Mouse (Mus musculus): ENCODE measurements at regions not wholly inside any gene's neighbourhood (a gene's known extent, or its start where the extent isn't known, plus 50 kb on each side); places are given as distances from the start of the nearest gene placed in this dataset.

DNA sequence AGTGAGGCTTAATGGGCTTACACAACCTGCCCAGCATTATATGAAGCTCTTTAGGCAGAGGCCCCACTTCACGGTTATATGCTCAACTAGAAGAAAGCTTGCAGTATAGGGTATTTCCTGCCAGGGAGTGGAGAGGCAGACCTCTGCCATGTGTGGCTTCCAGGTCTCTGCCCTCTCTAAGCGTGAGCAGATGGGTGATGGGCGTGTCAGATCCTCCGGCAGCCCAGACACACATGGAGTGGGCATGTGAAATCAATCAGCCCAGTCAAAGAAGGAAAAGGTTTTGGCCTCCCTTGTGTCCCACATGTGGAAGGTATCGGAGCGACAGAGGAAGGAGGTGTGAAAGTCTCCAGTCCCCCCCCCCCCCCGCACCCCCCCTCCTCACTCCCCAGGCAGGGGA lies 102.3 kb upstream of the Runx1 start:
- H3K36me3 ChIP-seq (ENCODE audit: control insufficient read depth, insufficient read depth, low read length): no peaks in the 10 kb centered on the region
- no peak for ATAC-seq (ENCODE audit: insufficient number of reproducible peaks, insufficient read depth, low FRiP score, low read depth)
- H3K27me3 ChIP-seq (ENCODE audit: control insufficient read depth, insufficient read depth, low read length): no peaks in the 10 kb centered on the region
- H3K9me3 ChIP-seq (ENCODE audit: control insufficient read depth, low read depth, low read length): no peaks in the 10 kb centered on the region
- H3K9ac ChIP-seq (replicated peaks; ENCODE audit: low read depth, low read length): no peak overlapping the region
- no peak overlapping the region for H3K4me2 ChIP-seq (replicated peaks; ENCODE audit: low read depth, low read length)
- H3K27ac ChIP-seq (ENCODE audit: low read length): no peak overlapping the region
- 45% methylated on average over 7 of the region's 7 CpGs for WGBS
- H3K4me3 ChIP-seq (ENCODE audit: low read depth, low read length): no peak overlapping the region
- H3K4me1 ChIP-seq (ENCODE audit: control insufficient read depth, insufficient read depth, low read length): no peaks in the 10 kb centered on the region

DNA sequence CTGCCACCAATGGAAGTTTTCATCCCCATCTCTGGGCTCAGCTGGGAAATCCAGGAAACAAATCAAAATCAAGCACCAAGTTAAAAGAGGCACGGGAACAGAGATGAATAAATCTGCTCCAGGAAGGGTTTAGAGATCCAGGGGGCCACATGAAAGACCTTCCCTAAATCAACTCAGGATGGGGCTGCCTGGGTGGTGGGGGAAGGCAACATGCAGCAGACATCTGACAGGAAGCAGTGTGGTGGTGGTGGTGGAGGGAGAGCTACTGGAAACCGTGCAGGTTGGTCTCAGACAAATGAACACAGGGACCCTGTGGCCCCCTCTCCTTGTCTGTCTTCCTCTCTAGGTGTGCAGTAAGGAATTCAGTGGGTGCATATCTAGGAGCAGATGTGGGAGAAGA lies 101.7 kb upstream of the Runx1 start:
- Histone ChIP-seq H3K4me2 (replicated peaks; ENCODE audit: low read depth, low read length) (no peak overlapping the region), H3K9me3 (ENCODE audit: control insufficient read depth, low read depth, low read length) (no peaks in the 10 kb centered on the region), H3K27me3 (ENCODE audit: control insufficient read depth, insufficient read depth, low read length) (no peaks in the 10 kb centered on the region), H3K4me3 (ENCODE audit: low read depth, low read length) (no peak overlapping the region), H3K9ac (replicated peaks; ENCODE audit: low read depth, low read length) (no peak overlapping the region), H3K4me1 (ENCODE audit: control insufficient read depth, insufficient read depth, low read length) (no peaks in the 10 kb centered on the region), H3K27ac (ENCODE audit: low read length) (no peak overlapping the region), H3K36me3 (ENCODE audit: control insufficient read depth, insufficient read depth, low read length) (no peaks in the 10 kb centered on the region)
- WGBS: 30% methylated on average over 2 of the region's 2 CpGs
- ATAC-seq (ENCODE audit: insufficient number of reproducible peaks, insufficient read depth, low FRiP score, low read depth): no peak

DNA sequence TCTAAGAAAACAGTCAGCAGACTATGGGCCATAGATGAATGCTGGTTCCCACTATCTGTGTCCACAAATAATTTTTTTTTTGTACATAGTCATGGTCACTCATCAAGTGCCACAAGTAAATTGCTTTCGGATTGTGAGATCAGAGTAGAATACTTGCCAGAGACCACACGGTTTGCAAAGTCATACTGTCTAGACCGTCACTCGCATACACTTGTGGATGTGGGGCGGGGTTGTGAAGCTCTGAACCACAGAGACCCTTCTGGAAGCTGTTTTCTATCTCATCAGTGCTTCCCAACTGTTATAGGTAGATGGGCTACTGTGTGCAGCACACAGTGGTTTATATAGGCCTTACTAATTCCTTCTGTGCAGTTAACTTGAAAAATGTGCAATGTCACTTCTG lies 100.9 kb upstream of the Runx1 start:
- H3K4me2 ChIP-seq (replicated peaks; ENCODE audit: low read depth, low read length): no peak overlapping the region
- no peaks in the 10 kb centered on the region for H3K36me3 ChIP-seq (ENCODE audit: control insufficient read depth, insufficient read depth, low read length)
- no peak overlapping the region for H3K4me3 ChIP-seq (ENCODE audit: low read depth, low read length)
- H3K9ac ChIP-seq (replicated peaks; ENCODE audit: low read depth, low read length): no peak overlapping the region
- WGBS: 86% methylated on average over 5 of the region's 5 CpGs
- H3K27me3 ChIP-seq (ENCODE audit: control insufficient read depth, insufficient read depth, low read length): no peaks in the 10 kb centered on the region
- ATAC-seq (ENCODE audit: insufficient number of reproducible peaks, insufficient read depth, low FRiP score, low read depth): no peak
- H3K9me3 ChIP-seq (ENCODE audit: control insufficient read depth, low read depth, low read length): no peaks in the 10 kb centered on the region
- H3K27ac ChIP-seq (ENCODE audit: low read length): no peak overlapping the region
- no peaks in the 10 kb centered on the region for H3K4me1 ChIP-seq (ENCODE audit: control insufficient read depth, insufficient read depth, low read length)

DNA sequence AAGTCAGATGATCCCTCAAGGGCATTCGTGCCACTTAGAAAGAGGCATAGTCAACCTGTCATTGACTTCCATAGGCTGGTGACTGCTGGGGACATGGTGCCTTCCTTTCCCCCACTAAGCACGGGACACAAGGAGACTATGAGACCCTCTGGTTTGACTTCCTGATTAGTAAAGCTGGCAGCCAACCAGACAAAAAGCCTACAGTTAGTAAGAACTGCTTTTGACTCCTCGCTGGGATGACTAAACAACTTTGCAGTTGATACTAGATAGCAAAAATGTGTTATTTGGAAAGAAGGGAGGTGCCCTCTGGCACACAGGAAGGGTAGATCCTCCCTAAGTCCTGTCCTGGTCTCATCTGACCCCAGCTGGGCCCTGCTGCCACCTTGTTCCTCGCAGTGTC lies 95.0 kb upstream of the Runx1 start:
- no peak overlapping the region for H3K9ac ChIP-seq (replicated peaks; ENCODE audit: low read depth, low read length)
- H3K36me3 ChIP-seq (ENCODE audit: control insufficient read depth, insufficient read depth, low read length): no peaks in the 10 kb centered on the region
- no peak overlapping the region for H3K4me2 ChIP-seq (replicated peaks; ENCODE audit: low read depth, low read length)
- WGBS: 81% methylated on average over 4 of the region's 4 CpGs
- H3K9me3 ChIP-seq (ENCODE audit: control insufficient read depth, low read depth, low read length): no peaks in the 10 kb centered on the region
- H3K27me3 ChIP-seq (ENCODE audit: control insufficient read depth, insufficient read depth, low read length): no peaks in the 10 kb centered on the region
- H3K4me3 ChIP-seq (ENCODE audit: low read depth, low read length): no peak overlapping the region
- H3K4me1 ChIP-seq (ENCODE audit: control insufficient read depth, insufficient read depth, low read length): no peaks in the 10 kb centered on the region
- no peak overlapping the region for H3K27ac ChIP-seq (ENCODE audit: low read length)
- ATAC-seq (ENCODE audit: insufficient number of reproducible peaks, insufficient read depth, low FRiP score, low read depth): no peak

DNA sequence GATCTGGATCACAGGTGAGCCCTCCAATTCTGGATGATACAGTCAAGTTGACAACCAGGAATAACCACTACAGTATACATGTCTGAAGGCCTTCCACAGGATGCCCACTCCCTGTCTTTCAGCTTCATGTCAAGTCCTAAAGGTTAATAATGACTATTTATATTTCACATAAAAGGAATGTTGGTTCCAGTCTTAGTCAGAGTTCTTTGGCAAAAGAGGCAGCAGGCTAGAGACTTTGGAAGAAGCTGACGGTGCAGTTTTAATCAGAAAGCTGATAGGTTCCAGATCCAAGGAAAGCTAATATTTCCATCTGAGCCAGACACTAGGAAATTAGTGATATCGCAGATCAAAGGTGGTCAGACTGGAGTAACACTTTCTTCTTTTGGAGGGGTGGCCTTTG lies 91.4 kb upstream of the Runx1 start:
- 72% methylated on average over 2 of the region's 2 CpGs for WGBS
- Histone ChIP-seq H3K9me3 (ENCODE audit: control insufficient read depth, low read depth, low read length) (no peaks in the 10 kb centered on the region), H3K4me1 (ENCODE audit: control insufficient read depth, insufficient read depth, low read length) (no peaks in the 10 kb centered on the region), H3K4me2 (replicated peaks; ENCODE audit: low read depth, low read length) (no peak overlapping the region), H3K4me3 (ENCODE audit: low read depth, low read length) (no peak overlapping the region), H3K27ac (ENCODE audit: low read length) (no peak overlapping the region), H3K9ac (replicated peaks; ENCODE audit: low read depth, low read length) (no peak overlapping the region), H3K36me3 (ENCODE audit: control insufficient read depth, insufficient read depth, low read length) (no peaks in the 10 kb centered on the region), H3K27me3 (ENCODE audit: control insufficient read depth, insufficient read depth, low read length) (no peaks in the 10 kb centered on the region)
- no peak for ATAC-seq (ENCODE audit: insufficient number of reproducible peaks, insufficient read depth, low FRiP score, low read depth)

DNA sequence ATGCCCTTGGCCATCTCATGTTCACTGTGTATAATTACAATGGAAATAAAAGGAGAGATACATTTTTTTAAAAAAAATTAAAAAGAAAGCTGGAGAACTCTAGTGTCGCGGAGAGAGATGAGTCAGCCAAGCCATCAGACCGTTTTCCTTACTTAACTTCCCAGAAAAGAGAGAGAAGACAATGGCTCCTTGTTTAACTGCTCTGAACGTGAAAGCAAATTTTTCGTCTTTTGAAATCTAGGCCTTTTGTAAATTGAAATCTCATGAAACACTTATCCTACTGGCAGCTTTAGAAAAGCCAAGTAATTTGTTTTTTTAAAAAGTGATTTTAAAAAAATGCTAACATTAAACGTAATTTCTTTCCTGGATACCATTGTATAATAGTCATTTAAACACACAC lies 89.7 kb upstream of the Runx1 start:
- Histone ChIP-seq H3K4me1 (ENCODE audit: control insufficient read depth, insufficient read depth, low read length) (no peaks in the 10 kb centered on the region), H3K4me2 (replicated peaks; ENCODE audit: low read depth, low read length) (no peak overlapping the region), H3K9ac (replicated peaks; ENCODE audit: low read depth, low read length) (no peak overlapping the region), H3K27ac (ENCODE audit: low read length) (no peak overlapping the region), H3K9me3 (ENCODE audit: control insufficient read depth, low read depth, low read length) (no peaks in the 10 kb centered on the region), H3K36me3 (ENCODE audit: control insufficient read depth, insufficient read depth, low read length) (no peaks in the 10 kb centered on the region), H3K4me3 (ENCODE audit: low read depth, low read length) (no peak overlapping the region), H3K27me3 (ENCODE audit: control insufficient read depth, insufficient read depth, low read length) (no peaks in the 10 kb centered on the region)
- WGBS: 62% methylated on average over 6 of the region's 6 CpGs
- ATAC-seq (ENCODE audit: insufficient number of reproducible peaks, insufficient read depth, low FRiP score, low read depth): no peak

DNA sequence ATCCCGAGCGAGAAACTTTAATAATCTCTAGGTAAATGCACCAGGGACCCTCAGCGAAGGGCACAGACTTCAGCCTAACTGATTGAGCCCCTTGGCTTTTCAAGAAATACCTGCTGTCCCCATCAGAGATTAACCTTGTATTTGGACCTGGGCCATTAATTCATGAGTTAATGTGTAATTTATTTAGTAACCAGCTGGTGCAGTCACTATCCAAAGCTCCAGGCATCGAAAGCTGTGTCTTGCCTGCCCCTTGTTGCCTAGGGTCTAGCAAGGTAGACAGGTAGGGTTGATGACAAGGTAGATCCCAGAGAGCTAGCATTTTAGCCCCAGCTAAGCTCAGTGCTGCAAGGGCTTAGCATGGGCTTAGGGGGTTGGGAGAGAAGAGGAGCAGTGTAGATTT lies 80.9 kb upstream of the Runx1 start:
- Histone ChIP-seq H3K9me3 (ENCODE audit: control insufficient read depth, low read depth, low read length) (no peaks in the 10 kb centered on the region), H3K4me1 (ENCODE audit: control insufficient read depth, insufficient read depth, low read length) (no peaks in the 10 kb centered on the region), H3K27me3 (ENCODE audit: control insufficient read depth, insufficient read depth, low read length) (no peaks in the 10 kb centered on the region), H3K4me3 (ENCODE audit: low read depth, low read length) (no peak overlapping the region), H3K4me2 (replicated peaks; ENCODE audit: low read depth, low read length) (no peak overlapping the region), H3K36me3 (ENCODE audit: control insufficient read depth, insufficient read depth, low read length) (no peaks in the 10 kb centered on the region), H3K27ac (ENCODE audit: low read length) (no peak overlapping the region), H3K9ac (replicated peaks; ENCODE audit: low read depth, low read length) (no peak overlapping the region)
- 79% methylated on average over 4 of the region's 4 CpGs for WGBS
- no peak for ATAC-seq (ENCODE audit: insufficient number of reproducible peaks, insufficient read depth, low FRiP score, low read depth)

DNA sequence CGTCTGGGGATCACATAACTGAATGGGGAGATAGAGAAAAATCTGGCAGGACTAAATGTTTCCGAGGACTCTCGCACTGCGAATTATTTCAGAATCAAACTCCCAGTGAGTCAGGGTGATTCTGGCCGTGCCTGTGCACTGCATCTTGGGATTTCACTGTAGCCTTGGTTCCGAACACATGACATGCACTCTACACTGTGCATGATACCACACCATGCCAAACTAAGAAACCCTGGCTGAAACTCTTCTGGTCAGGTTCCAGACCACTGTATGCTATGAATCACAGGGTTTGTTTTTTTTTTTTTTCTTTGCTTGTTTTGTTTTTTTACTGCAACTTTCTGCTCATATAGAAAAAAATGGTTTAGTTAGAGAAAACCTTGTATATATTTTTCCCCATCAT lies 79.7 kb upstream of the Runx1 start:
- H3K4me2 ChIP-seq (replicated peaks; ENCODE audit: low read depth, low read length): no peak overlapping the region
- H3K4me3 ChIP-seq (ENCODE audit: low read depth, low read length): no peak overlapping the region
- no peaks in the 10 kb centered on the region for H3K36me3 ChIP-seq (ENCODE audit: control insufficient read depth, insufficient read depth, low read length)
- no peaks in the 10 kb centered on the region for H3K27me3 ChIP-seq (ENCODE audit: control insufficient read depth, insufficient read depth, low read length)
- 90% methylated on average over 6 of the region's 6 CpGs for WGBS
- no peaks in the 10 kb centered on the region for H3K9me3 ChIP-seq (ENCODE audit: control insufficient read depth, low read depth, low read length)
- H3K4me1 ChIP-seq (ENCODE audit: control insufficient read depth, insufficient read depth, low read length): no peaks in the 10 kb centered on the region
- H3K9ac ChIP-seq (replicated peaks; ENCODE audit: low read depth, low read length): no peak overlapping the region
- H3K27ac ChIP-seq (ENCODE audit: low read length): no peak overlapping the region
- ATAC-seq (ENCODE audit: insufficient number of reproducible peaks, insufficient read depth, low FRiP score, low read depth): no peak

DNA sequence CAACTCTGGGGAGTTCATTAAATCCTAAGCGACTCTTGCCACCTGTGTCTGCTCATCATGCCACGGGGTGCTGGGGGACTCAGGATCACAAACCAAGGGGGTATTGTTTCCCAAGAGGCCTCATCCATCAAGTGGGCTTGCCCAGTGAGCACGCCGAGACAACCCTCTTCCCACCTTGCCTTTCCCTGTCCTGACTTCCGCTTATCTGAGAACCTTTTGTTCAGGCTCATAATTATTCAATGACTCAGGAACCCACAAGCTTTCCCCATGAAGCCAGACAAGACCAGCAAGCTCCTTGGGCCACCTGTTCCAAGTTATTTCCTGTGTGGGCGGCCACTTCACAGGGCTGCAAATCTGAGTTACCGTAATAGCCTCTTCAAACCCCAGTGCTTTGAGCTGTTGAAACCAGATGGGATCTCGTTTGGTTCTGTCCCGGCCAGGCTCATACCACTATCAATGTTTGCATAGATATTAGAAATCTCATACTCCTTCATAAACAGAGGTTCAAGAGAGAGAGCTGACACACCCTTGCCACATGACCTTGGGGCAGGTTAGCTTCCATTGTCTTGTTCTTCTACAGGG lies 78.0 kb upstream of the Runx1 start:
- whole genome bisulfite sequencing: 43% methylated on average over 9 of the region's 9 CpGs
- Histone ChIP-seq H3K27ac (ENCODE audit: low read length) (no peak overlapping the region), H3K4me3 (ENCODE audit: low read depth, low read length) (no peak overlapping the region), H3K36me3 (ENCODE audit: control insufficient read depth, insufficient read depth, low read length) (no peaks in the 10 kb centered on the region), H3K4me1 (ENCODE audit: control insufficient read depth, insufficient read depth, low read length) (no peaks in the 10 kb centered on the region), H3K9ac (replicated peaks; ENCODE audit: low read depth, low read length) (no peak overlapping the region), H3K27me3 (ENCODE audit: control insufficient read depth, insufficient read depth, low read length) (no peaks in the 10 kb centered on the region), H3K9me3 (ENCODE audit: control insufficient read depth, low read depth, low read length) (no peaks in the 10 kb centered on the region), H3K4me2 (replicated peaks; ENCODE audit: low read depth, low read length) (no peak overlapping the region)
- ATAC-seq (ENCODE audit: insufficient number of reproducible peaks, insufficient read depth, low FRiP score, low read depth): peak; percentile 74; the same call in 1 of the 2 replicates

All from stomach, embryonic 14.5 days (tissue).